Mouse (Mus musculus): Measurements from ENCODE around the gene Olfr329-ps. TPM values are rescaled to one million over a fixed set of nuclear protein-coding genes. Genes with fewer than 3 reads are reported as not detected.

The Olfr329-ps gene
- polyA plus RNA-seq, 1 experiment, result not detected

GRCm38 (mm10) chr11:58492455-58492854, 53.8 kb downstream of the Olfr329-ps start, which contains the start of gene Olfr332:
Gene Olfr332 (minus strand): TSS chr11:58492555.
- TF ChIP-seq POLR2A (IDR thresholded peaks at IDR 0.05; ENCODE audit: low read depth, low read length) (no peak), CTCF (IDR thresholded peaks at IDR 0.05; ENCODE audit: extremely low read depth, insufficient read length, insufficient replicate concordance, low read depth, low read length) (no peak)
- no peak within 1 kb of the TSS for H3K27ac ChIP-seq (ENCODE audit: insufficient read depth, low read depth, low read length)
- WGBS, result 57% methylated on average over 2 of the region's 2 CpGs
- no peaks in the 10 kb centered on the region for H3K36me3 ChIP-seq (ENCODE audit: control insufficient read depth, insufficient read depth, low read length)
- H3K27me3 ChIP-seq (ENCODE audit: control insufficient read depth, insufficient read depth, low read length), result peaks cover 3% of the 10 kb centered on the region; the same call in 1 of the 2 replicates
- no peaks in the 10 kb centered on the region for H3K4me1 ChIP-seq (ENCODE audit: control insufficient read depth, insufficient read depth, insufficient read length, low read length)
- H3K4me3 ChIP-seq (ENCODE audit: low read depth, low read length), result no peak within 1 kb of the TSS

Other genes starting within 250 kb of the Olfr329-ps start
- 14.1 and 15.8 TPM in 2 replicates for gene Zfp692, start 239.4 kb downstream of the Olfr329-ps start, polyA plus RNA-seq (2012; rRNA removed)
- 17.5 and 17.8 TPM in 2 replicates for gene Zfp672, start 216.1 kb downstream of the Olfr329-ps start, polyA plus RNA-seq (2012; rRNA removed)
- gene Sh3bp5l, start 215.7 kb downstream of the Olfr329-ps start, polyA plus RNA-seq (2012; rRNA removed), result 14.9 and 22.7 TPM in 2 replicates
- 1,520 and 2,382 TPM in 2 replicates for gene Lypd8, start 167.4 kb downstream of the Olfr329-ps start, polyA plus RNA-seq (2012; rRNA removed)
- gene 1810065E05Rik, start 125.3 kb downstream of the Olfr329-ps start, polyA plus RNA-seq (2012; rRNA removed), result 0.63 and 1.0 TPM in 2 replicates
- gene Gm12253, start 113.9 kb downstream of the Olfr329-ps start, polyA plus RNA-seq (2012; rRNA removed), result not detected in 2 replicates
- gene Lypd9, start 93.5 kb downstream of the Olfr329-ps start, polyA plus RNA-seq (2012; rRNA removed), result not detected in 2 replicates
- not detected in 2 replicates for gene Olfr30, start 84.2 kb downstream of the Olfr329-ps start, polyA plus RNA-seq (2012; rRNA removed)
- not detected in 2 replicates for gene Olfr332, start 53.9 kb downstream of the Olfr329-ps start, polyA plus RNA-seq (2012; rRNA removed)
- not detected in 2 replicates for gene Olfr331, start 43.9 kb downstream of the Olfr329-ps start, polyA plus RNA-seq (2012; rRNA removed)
- not detected in 2 replicates for gene Olfr330, start 11.6 kb downstream of the Olfr329-ps start, polyA plus RNA-seq (2012; rRNA removed)
- gene Olfr328, start 9.2 kb upstream of the Olfr329-ps start, polyA plus RNA-seq (2012; rRNA removed), result not detected in 2 replicates
- not detected in 2 replicates for gene Olfr224, start 24.1 kb upstream of the Olfr329-ps start, polyA plus RNA-seq (2012; rRNA removed)
- not detected in 2 replicates for gene Olfr325, start 31.3 kb upstream of the Olfr329-ps start, polyA plus RNA-seq (2012; rRNA removed)
- gene Olfr324, start 48.7 kb upstream of the Olfr329-ps start, polyA plus RNA-seq (2012; rRNA removed), result not detected in 2 replicates
- 32.8 and 181 TPM in 2 replicates for gene 2210407C18Rik, start 69.7 kb upstream of the Olfr329-ps start, polyA plus RNA-seq (2012; rRNA removed)
- not detected in 2 replicates for gene Olfr323, start 84.1 kb upstream of the Olfr329-ps start, polyA plus RNA-seq (2012; rRNA removed)
- 0.05 TPM in 1 of 2 replicates, not detected in the other for gene Trim58, start 94.0 kb upstream of the Olfr329-ps start, polyA plus RNA-seq (2012; rRNA removed)
- not detected in 2 replicates for gene Olfr322, start 112.4 kb upstream of the Olfr329-ps start, polyA plus RNA-seq (2012; rRNA removed)
- gene Olfr320, start 134.7 kb upstream of the Olfr329-ps start, polyA plus RNA-seq (2012; rRNA removed), result not detected in 2 replicates
- not detected in 2 replicates for gene Olfr319, start 152.7 kb upstream of the Olfr329-ps start, polyA plus RNA-seq (2012; rRNA removed)
- not detected in 2 replicates for gene Olfr318, start 177.6 kb upstream of the Olfr329-ps start, polyA plus RNA-seq (2012; rRNA removed)
- gene Olfr317, start 192.8 kb upstream of the Olfr329-ps start, polyA plus RNA-seq (2012; rRNA removed), result not detected in 2 replicates
- gene Olfr316, start 206.3 kb upstream of the Olfr329-ps start, polyA plus RNA-seq (2012; rRNA removed), result not detected in 2 replicates
- gene Olfr315, start 226.8 kb upstream of the Olfr329-ps start, polyA plus RNA-seq (2012; rRNA removed), result not detected in 2 replicates
- gene Olfr314, start 236.5 kb upstream of the Olfr329-ps start, polyA plus RNA-seq (2012; rRNA removed), result not detected in 2 replicates

All from small intestine, adult 2 months (tissue).